Mouse (Mus musculus) embryonic facial prominence, embryonic 15.5 days (tissue): ENCODE measurements around the gene Lrrc8b. TPM values are rescaled to one million over a fixed set of nuclear protein-coding genes. Genes with fewer than 3 reads are reported as not detected.

Source experiments
- ATAC-seq: fragments of 200-750 bp; cut with Nextera tagmentation; 2 replicates; pipeline ENCODE4 v1.8.0; 2017; ENCODE audit warnings: low read depth, moderate TSS enrichment; ENCODE audit not compliant: insufficient number of reproducible peaks, low FRiP score, low TSS enrichment
- H3K27ac ChIP-seq: fragments of 300-500 bp; sonication (generic); replicated peaks from 2 replicates; pipeline ENCODE4 v1.5.1; 2015; ENCODE audit warnings: mild to moderate bottlenecking, inconsistent platforms
- H3K27me3 ChIP-seq: fragments of 300-500 bp; sonication (generic); 2 replicates; pipeline ENCODE4 v1.6.1; 2015; ENCODE audit warnings: inconsistent platforms
- H3K36me3 ChIP-seq: fragments of 300-500 bp; sonication (generic); 2 replicates; pipeline ENCODE4 v1.6.1; 2015; ENCODE audit warnings: mild to moderate bottlenecking, inconsistent platforms
- H3K4me1 ChIP-seq: fragments of 300-500 bp; sonication (generic); 2 replicates; pipeline ENCODE4 v1.6.1; 2015; ENCODE audit warnings: inconsistent platforms
- H3K4me2 ChIP-seq: fragments of 300-500 bp; sonication (generic); replicated peaks from 2 replicates; pipeline ENCODE4 v1.6.1; 2015; ENCODE audit warnings: mild to moderate bottlenecking, inconsistent platforms
- H3K4me3 ChIP-seq: fragments of 300-500 bp; sonication (generic); replicated peaks from 2 replicates; pipeline ENCODE4 v1.5.1; 2015; ENCODE audit warnings: mild to moderate bottlenecking, inconsistent platforms
- H3K9ac ChIP-seq: fragments of 300-500 bp; sonication (generic); 2 replicates; pipeline ENCODE4 v1.6.1; 2015; ENCODE audit warnings: inconsistent platforms
- H3K9me3 ChIP-seq: fragments of 300-500 bp; sonication (generic); replicated peaks from 2 replicates; pipeline ENCODE4 v1.6.1; 2016; ENCODE audit warnings: inconsistent platforms
- WGBS: fragments of 180-500 bp; shearing (Covaris S2); methylation state at CpG from one replicate; pipeline ENCODE4 v1.1.7; 2015; 5-methylcytosine and 5-hydroxymethylcytosine counted together
- polyA plus RNA-seq: library from polyadenylated mRNA; unstranded; fragments of >200 nt; fragmentation: Nextera tagmentation; extraction: Ambion mirVana; gene quantifications from 2 replicates; pipeline ENCODE4 v1.2.1, GENCODE M21; 2015

Gene Lrrc8b
- polyA plus RNA-seq, 1 experiment from 2014 or later, result 7.3 TPM

DNA sequence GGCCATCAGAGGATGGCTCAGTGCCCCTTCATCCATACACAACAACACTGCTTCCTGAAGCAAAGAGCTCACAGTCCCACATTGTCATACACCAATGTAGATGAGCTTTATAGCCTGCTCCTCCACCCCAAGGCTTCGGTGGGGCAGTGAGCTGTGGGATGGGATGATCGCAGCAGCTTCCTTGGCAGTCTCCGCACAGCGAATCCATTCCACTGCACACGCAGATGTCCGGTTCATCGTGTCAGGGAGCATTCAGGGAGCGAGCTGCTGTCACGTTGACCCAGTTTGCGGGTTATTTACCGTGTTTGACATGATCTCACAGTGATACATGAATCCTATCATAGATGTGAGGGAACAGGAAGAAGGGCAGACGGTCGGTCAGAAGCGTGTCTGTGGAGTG lies 69.3 kb downstream of the Lrrc8b start:
- no peaks in the 10 kb centered on the region for H3K9me3 ChIP-seq
- 91% methylated on average over 14 of the region's 14 CpGs for WGBS

DNA sequence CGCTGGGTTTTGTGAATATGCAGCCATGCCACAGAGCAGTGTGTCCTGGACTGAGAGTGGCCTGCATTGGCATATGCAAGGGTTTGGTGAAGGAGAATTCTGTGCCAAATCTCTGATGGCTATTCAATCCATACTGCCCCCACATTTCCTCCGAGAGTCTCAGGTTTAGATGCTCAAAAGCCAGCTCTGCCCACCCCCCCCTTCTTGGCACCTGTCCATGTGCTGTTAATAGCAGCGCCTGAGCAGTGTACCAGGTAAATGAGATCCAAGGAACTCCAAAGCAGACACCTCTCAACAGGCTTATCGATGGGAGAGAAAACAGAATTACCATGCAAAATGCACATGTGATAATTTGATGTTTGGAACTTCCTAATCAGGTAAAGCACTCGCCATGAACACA lies 74.6 kb downstream of the Lrrc8b start:
- H3K4me2 ChIP-seq, result no peak overlapping the region
- WGBS, result 81% methylated on average over 5 of the region's 5 CpGs
- H3K27me3 ChIP-seq, result no peaks in the 10 kb centered on the region
- peaks cover 14% of the 10 kb centered on the region; the same call in 1 of the 2 replicates for H3K4me1 ChIP-seq
- H3K4me3 ChIP-seq, result no peak overlapping the region
- no peak overlapping the region for H3K9ac ChIP-seq
- H3K27ac ChIP-seq, result no peak overlapping the region
- no peaks in the 10 kb centered on the region for H3K9me3 ChIP-seq
- no peak for ATAC-seq
- no peaks in the 10 kb centered on the region for H3K36me3 ChIP-seq

More for the DNA sequence above, 69.3 kb downstream of the Lrrc8b start:
- Histone ChIP-seq H3K4me2 (no peak overlapping the region), H3K4me1 (no peaks in the 10 kb centered on the region), H3K9ac (no peak overlapping the region), H3K27me3 (no peaks in the 10 kb centered on the region), H3K4me3 (no peak overlapping the region), H3K27ac (no peak overlapping the region), H3K36me3 (peaks cover 18% of the 10 kb centered on the region)
- no peak for ATAC-seq

DNA sequence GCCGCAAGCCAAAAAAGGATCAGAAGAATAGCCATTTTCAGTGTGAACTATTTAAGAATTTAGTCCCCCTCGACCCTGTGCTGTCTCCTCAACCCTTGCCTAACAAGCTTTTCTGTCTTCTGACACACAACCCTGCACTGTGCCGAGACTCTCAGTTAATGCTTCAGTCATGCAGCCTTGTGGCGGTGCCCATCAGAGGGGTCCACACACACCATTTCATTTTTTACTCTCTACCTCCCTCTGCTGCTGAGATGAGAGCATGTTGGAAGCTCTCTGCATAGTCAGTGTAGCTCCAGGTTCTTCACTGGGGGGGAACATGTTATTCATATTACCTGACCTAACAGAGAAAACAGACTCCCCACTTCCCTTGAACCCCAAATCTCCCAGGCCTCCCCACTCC lies 75.8 kb downstream of the Lrrc8b start:
- Histone ChIP-seq H3K4me3 (no peak overlapping the region), H3K9ac (no peak overlapping the region), H3K27me3 (no peaks in the 10 kb centered on the region), H3K4me2 (no peak overlapping the region), H3K27ac (no peak overlapping the region), H3K36me3 (no peaks in the 10 kb centered on the region), H3K9me3 (no peaks in the 10 kb centered on the region), H3K4me1 (peaks cover 17% of the 10 kb centered on the region; the same call in 1 of the 2 replicates)
- WGBS, result 46% methylated on average over 4 of the region's 4 CpGs
- no peak; the same call in 1 of the 2 replicates for ATAC-seq

DNA sequence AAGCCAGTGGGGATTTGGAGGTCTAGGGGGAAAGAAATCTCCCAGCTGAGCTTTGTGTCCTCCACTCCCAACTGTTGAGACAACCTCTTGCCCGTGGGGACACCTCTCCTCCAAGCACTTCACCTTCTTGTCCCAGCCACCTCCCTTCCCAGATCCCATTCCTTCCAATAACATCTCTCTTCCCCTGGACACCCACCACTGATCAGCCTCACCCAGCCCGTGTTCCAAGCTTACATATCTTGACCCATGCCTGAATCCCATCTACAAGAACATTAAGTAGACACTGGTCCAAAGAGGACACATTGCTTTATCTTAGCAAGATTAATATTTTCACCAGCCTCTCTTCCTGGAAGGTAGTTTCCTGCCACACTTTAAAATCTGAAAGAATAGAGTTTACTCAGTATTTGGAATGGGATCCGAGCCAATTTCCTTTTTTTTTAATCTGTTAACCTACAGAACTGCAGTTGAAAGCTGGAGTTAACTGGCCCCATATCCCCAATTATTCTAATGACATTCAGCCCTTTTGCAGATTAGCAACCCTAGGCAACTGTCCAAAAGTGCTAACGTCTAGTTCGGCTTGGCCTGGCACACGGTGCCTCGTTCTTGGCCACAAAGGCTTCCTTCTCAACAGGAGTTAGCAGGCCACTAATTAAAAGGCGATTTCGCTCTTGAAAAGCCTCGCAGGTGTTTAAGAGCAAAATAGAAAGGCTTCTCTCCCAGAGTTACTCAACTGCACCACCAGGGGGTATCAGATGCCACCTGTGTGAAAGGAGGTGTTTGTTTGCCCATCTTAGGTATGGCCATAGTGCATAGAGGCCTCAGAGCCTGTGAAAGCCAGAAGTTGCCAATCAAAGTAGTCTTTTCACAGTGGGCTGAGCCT lies 77.0 kb downstream of the Lrrc8b start:
- Histone ChIP-seq H3K4me1 (peaks cover 17% of the 10 kb centered on the region; the same call in 1 of the 2 replicates), H3K4me2 (no peak overlapping the region), H3K36me3 (no peaks in the 10 kb centered on the region), H3K9me3 (no peaks in the 10 kb centered on the region), H3K9ac (no peak overlapping the region), H3K4me3 (no peak overlapping the region), H3K27me3 (no peaks in the 10 kb centered on the region), H3K27ac (no peak overlapping the region)
- 0 out of 2 replicates have a peak, but pooled peaks have one; percentile 10 for ATAC-seq
- whole genome bisulfite sequencing, result 32% methylated on average over 10 of the region's 10 CpGs

DNA sequence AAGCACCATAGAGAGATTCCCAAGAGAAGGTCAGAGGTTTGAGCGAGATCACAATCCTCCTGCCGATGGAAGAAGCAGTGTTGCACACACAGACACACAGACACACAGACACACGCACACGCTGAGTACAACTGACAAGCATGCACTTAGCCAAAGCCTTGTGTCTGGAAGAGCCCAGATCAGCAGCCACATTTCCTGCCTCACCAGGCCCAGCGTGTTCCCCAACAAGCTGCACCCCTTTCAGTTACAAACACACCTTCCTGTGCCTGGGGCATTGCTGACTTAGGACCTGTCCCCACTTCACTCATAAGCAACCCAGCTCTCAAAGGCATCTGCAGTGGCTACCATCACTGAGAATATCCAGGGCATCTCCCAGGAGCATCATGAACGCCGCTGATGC lies 77.8 kb downstream of the Lrrc8b start:
- H3K27me3 ChIP-seq, result no peaks in the 10 kb centered on the region
- H3K27ac ChIP-seq, result no peak overlapping the region
- 84% methylated on average over 7 of the region's 7 CpGs for WGBS
- no peak for ATAC-seq
- H3K9ac ChIP-seq, result no peak overlapping the region
- no peak overlapping the region for H3K4me2 ChIP-seq
- H3K4me3 ChIP-seq, result no peak overlapping the region
- peaks cover 17% of the 10 kb centered on the region; the same call in 1 of the 2 replicates for H3K4me1 ChIP-seq
- no peaks in the 10 kb centered on the region for H3K9me3 ChIP-seq
- H3K36me3 ChIP-seq, result no peaks in the 10 kb centered on the region

DNA sequence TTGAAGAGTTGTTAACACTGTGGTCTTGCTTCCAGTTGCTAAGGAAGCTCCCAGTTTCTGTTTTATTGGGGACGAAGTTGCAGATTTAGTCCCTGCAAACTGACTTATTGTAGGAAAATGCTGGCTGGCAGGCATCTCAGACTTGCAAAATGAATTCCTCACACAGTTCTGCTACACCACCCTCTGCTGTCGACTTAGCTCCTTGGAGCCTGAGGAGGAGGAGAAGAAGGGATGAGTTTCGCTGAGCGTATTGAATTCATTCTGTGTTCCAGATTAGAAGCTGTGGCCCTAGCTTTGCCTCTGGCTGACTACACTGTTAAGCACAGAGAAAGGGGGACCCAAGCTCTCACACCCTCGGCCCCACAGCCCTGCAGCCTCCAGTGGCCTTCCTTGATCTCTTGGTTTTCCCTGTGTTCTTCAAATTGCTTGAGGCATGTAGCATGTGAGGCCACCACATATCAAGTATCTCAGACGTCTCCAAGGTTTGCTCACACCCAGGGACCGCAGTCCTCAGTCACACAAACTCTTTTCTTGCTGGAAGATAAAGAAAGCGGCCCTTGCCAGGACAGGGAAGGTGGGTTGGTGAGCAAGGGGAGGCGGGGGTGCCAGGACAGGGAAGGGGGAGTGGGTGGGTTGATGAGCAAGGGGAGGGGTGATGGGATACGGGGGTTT lies 78.8 kb downstream of the Lrrc8b start:
- no peak overlapping the region for H3K9ac ChIP-seq
- 33% methylated on average over 10 of the region's 10 CpGs for WGBS
- no peaks in the 10 kb centered on the region for H3K36me3 ChIP-seq
- H3K4me2 ChIP-seq, result peak overlapping the region; percentile 50; the same call in 1 of the 2 replicates
- no peak overlapping the region for H3K27ac ChIP-seq
- no peak for ATAC-seq
- no peaks in the 10 kb centered on the region for H3K27me3 ChIP-seq
- H3K4me3 ChIP-seq, result no peak overlapping the region
- no peaks in the 10 kb centered on the region for H3K9me3 ChIP-seq
- peaks cover 17% of the 10 kb centered on the region; the same call in 1 of the 2 replicates for H3K4me1 ChIP-seq

DNA sequence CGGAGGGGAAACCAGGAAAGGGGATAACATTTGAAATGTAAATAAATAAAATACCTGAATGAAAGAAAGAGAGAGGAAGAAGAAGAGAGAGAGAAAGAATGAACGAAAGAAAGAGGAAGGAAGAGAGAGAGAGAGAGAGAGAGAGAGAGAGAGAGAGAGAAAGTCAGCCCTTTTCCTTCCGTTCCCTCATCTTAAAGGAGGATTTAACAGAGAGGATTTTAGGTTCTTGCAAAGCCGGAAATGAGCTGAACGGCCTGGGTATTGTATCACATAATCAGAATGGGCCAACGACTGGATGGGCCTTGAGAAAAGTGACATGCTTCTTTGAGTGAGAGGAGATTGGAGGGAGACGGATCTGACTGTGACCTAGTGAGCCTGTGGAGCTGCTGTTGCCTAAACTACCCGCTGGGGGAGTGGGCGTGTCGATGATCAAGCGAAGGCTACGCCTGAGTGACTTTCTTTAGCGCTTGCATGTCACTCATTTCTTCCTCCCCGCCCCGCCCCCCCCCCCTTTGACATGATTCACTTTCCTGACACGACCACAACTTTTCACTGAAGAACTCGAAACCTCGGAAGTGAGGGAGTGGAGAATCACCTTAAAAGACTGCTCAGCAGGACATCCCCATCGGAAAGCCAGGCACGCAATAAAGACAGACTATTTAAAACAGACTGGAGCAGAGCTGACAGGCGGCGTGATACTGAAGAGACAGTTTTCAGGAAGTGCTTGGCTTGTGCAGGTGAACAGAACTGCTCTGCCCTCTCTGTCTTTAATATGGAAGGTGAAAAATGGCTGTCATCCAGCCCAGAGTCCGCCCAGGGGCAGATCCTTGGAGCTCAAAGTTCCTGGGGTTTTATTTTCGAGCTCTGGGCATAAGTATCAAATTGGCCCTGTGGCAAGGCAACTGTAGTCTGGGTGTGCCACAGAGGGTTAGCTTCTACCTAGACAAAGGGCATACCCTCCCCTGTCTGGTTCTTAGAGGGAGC lies 79.6 kb downstream of the Lrrc8b start:
- 8% methylated on average over 22 of the region's 24 CpGs for WGBS
- H3K27ac ChIP-seq, result no peak overlapping the region
- H3K4me1 ChIP-seq, result peaks cover 20% of the 10 kb centered on the region; the same call in 1 of the 2 replicates
- H3K9ac ChIP-seq, result no peak overlapping the region
- H3K4me2 ChIP-seq, result peak overlapping the region; percentile 50
- peak; percentile 64 for ATAC-seq
- H3K27me3 ChIP-seq, result no peaks in the 10 kb centered on the region
- no peaks in the 10 kb centered on the region for H3K9me3 ChIP-seq
- no peaks in the 10 kb centered on the region for H3K36me3 ChIP-seq
- peak overlapping the region; percentile 27 for H3K4me3 ChIP-seq

DNA sequence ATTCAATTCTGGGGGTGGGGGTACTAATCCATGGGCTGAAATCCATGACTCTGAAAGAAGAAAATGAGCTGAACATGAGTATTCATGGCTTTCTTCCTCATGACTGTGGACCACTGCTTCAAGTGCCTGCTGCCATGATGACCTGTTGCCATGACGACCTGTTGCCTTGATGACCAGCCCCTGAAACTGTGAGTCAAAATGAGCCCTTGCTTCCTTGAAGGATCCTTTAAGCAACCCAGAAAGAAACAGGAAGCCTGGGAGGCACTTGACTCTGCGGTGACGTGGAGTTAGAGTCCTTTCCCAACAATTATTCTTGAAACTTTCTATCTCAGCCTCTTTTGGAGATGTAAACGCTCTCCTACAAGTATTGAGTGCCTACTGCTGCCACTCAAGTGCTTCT lies 80.6 kb downstream of the Lrrc8b start:
- Histone ChIP-seq H3K4me2 (no peak overlapping the region), H3K27me3 (no peaks in the 10 kb centered on the region), H3K27ac (no peak overlapping the region), H3K9ac (no peak overlapping the region), H3K9me3 (no peaks in the 10 kb centered on the region), H3K36me3 (no peaks in the 10 kb centered on the region), H3K4me1 (peaks cover 26% of the 10 kb centered on the region; the same call in 1 of the 2 replicates), H3K4me3 (no peak overlapping the region)
- no peak for ATAC-seq
- 86% methylated on average over 4 of the region's 4 CpGs for WGBS

DNA sequence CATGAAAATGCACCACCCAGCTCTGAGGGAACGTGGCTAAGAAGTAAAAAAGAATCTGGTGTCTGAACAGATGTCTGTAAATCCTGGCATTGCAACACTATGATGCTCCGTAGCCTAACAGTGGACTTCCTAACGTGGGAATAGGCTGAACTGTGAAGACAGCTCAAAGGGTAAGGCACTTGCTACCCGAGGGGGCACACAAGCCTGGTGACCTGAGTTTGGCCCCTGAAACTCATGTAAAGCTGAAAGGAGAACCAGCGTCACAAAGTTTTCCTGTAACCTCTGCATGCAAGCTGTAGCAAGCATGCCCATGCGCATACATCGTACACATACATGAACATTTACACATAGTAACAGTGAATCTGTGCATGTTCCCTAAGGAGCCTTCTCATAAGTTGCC lies 81.0 kb downstream of the Lrrc8b start:
- Histone ChIP-seq H3K4me1 (peaks cover 26% of the 10 kb centered on the region; the same call in 1 of the 2 replicates), H3K4me3 (no peak overlapping the region)

DNA sequence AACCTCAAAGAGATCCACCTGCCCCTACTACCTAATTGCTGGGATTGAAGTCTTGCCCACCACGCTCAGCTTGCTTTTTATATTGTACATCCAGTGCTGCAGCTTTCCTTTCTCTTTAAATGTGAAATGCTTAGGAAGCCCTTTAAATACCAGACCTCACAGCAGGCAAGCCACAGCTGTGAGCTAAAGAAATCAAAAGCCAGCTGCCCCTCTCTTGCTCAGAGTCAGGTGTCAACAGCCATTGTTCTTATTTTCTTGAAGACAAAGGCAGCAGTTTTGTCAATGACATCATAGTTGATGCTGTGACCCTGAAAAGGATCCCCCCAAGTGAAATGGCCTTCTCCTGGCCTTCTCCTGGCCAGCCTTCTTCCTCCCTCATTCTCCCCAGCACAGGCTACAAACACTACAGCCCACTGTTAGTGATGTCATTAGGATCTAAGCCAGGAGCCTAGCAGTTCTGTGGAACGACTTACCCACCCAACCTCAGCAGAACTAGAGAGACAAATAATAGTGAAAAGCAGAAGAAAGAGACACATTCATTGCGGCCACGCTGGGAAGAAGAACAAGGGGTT lies 82.9 kb downstream of the Lrrc8b start:
- Histone ChIP-seq H3K4me2 (no peak overlapping the region), H3K9ac (no peak overlapping the region), H3K27me3 (no peaks in the 10 kb centered on the region), H3K4me1 (peaks cover 23% of the 10 kb centered on the region; the same call in 1 of the 2 replicates), H3K4me3 (no peak overlapping the region), H3K9me3 (no peaks in the 10 kb centered on the region), H3K27ac (no peak overlapping the region), H3K36me3 (no peaks in the 10 kb centered on the region)
- ATAC-seq, result no peak
- WGBS, result 55% methylated on average over 4 of the region's 4 CpGs

More for the DNA sequence above, 81.0 kb downstream of the Lrrc8b start:
- no peaks in the 10 kb centered on the region for H3K9me3 ChIP-seq
- no peaks in the 10 kb centered on the region for H3K36me3 ChIP-seq
- no peak overlapping the region for H3K27ac ChIP-seq
- 76% methylated on average over 7 of the region's 7 CpGs for WGBS
- H3K4me2 ChIP-seq, result no peak overlapping the region
- no peak for ATAC-seq
- no peaks in the 10 kb centered on the region for H3K27me3 ChIP-seq
- no peak overlapping the region for H3K9ac ChIP-seq
